12 mouse cellular contexts compared by ENCODE assay signal in the genomic region with DNA sequence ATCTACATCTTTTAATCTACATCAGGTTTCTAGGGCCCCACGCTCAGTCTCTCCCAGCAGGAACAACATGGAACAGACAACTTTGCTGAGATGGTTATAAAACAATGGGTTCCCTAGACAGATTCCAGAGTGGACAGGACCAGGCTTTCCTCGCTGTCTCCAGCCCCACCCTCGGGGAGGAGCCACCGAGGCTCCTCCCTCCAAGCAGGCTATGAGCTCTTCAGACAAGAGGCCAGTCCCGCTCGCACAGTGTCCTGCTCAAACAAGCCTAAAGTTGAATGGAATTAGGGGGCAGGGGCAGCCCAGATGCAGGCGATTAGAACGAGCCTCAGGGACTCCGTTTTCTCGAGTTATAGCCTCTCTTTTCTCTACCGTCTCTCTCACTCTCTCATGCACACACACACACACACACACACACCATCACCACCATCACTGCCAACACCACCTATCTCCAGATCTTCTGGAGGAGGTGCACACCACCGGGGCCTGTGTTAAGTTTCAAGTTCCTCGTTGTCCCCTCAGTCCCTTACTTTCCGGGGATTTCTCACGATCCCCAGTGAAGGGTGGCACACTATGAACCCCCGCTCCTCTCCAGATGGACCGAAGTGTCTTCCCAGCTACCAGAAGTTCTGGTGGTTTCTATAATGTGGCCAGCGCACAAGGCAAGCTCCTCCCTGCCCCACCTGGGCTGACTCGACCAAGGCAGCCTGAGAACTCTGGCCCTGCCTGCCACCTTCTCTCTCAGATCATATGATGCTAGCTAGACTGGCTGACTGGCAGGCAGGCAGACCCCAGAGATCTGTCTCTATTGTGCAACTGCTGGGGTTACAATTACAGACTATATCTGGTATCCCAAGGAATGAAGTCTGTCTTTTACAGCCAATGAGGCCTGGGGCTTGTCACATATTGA. TPM values are rescaled to one million over a fixed set of nuclear protein-coding genes. Genes with fewer than 3 reads are reported as not detected.
A peak's percentile ranks its signal among the peaks of the same experiment; 100 is the strongest.
DNase-seq lines count a peak whose midpoint lies in the region; ATAC-seq and TF ChIP-seq lines count a peak whose summit lies in the region.
"Had no signal": no experiment of that assay in that cellular context is flagged by ENCODE, and none has a peak within 500 bp of the region (broad histone marks: within the 10 kb centered on the region; RNA-seq: fewer than 3 reads in every experiment).

No protein-coding gene starts in this region.

- WGBS in embryonic facial prominence, embryonic 13.5 days: 32% methylated on average over 19 of the region's 19 CpGs
- WGBS in intestine, embryonic 15.5 days: 44% methylated on average over 19 of the region's 19 CpGs
- 21% methylated on average over 19 of the region's 19 CpGs for WGBS in neural tube, embryonic 14.5 days

- H3K4me3 ChIP-seq in layer of hippocampus, adult 2 months: no peak overlapping the region
- H3K4me3 ChIP-seq in embryonic facial prominence, embryonic 13.5 days: no peak overlapping the region
- H3K4me3 ChIP-seq in intestine, embryonic 15.5 days (replicated peaks): no peak overlapping the region
- no peak overlapping the region for H3K4me3 ChIP-seq in neural tube, embryonic 14.5 days (ENCODE audit: low read depth, low read length)
- H3K4me3 ChIP-seq: liver, embryonic 13.5 days; myocyte had no signal

- peak overlapping the region; percentile 71 for H3K27ac ChIP-seq in layer of hippocampus, adult 2 months
- no peak overlapping the region for H3K27ac ChIP-seq in embryonic facial prominence, embryonic 13.5 days
- H3K27ac ChIP-seq in intestine, embryonic 15.5 days: 0 out of 2 replicates have a peak overlapping the region, but pooled peaks have one; percentile 41
- peak overlapping the region; percentile 49 for H3K27ac ChIP-seq in neural tube, embryonic 14.5 days (ENCODE audit: low read depth, low read length)
- H3K27ac ChIP-seq: liver, embryonic 13.5 days had no signal

- H3K27me3 ChIP-seq in embryonic facial prominence, embryonic 13.5 days: peaks cover 6% of the 10 kb centered on the region; the same call in 1 of the 2 replicates
- no peaks in the 10 kb centered on the region for H3K27me3 ChIP-seq in intestine, embryonic 15.5 days (replicated peaks)
- H3K27me3 ChIP-seq in neural tube, embryonic 14.5 days (ENCODE audit: control insufficient read depth, insufficient read depth, low read length): no peaks in the 10 kb centered on the region
- H3K27me3 ChIP-seq: liver, embryonic 13.5 days had no signal

- no peak for DNase-seq in layer of hippocampus, adult 2 months (ENCODE audit: low spot score in 2 of 2)
- DNase-seq in layer of hippocampus, adult 11-12 months (ENCODE audit: low spot score): no peak
- no peak for DNase-seq in thymus, adult 18-20 months
- DNase-seq in kidney, adult 11 months: no peak
- no peak for DNase-seq in gastrocnemius, postnatal 36 days
- DNase-seq: layer of hippocampus, adult 9-11 months; liver, embryonic 13.5 days had no signal

- no peak for ATAC-seq in embryonic facial prominence, embryonic 13.5 days (ENCODE audit: insufficient number of reproducible peaks, insufficient read depth, low FRiP score, low TSS enrichment, low read depth)
- peak; percentile 7; the same call in 1 of the 2 replicates for ATAC-seq in intestine, embryonic 15.5 days
- peak; percentile 38 for ATAC-seq in neural tube, embryonic 14.5 days (ENCODE audit: low read depth)

- peak overlapping the region; percentile 27; the same call in 1 of the 2 replicates for H3K4me2 ChIP-seq in embryonic facial prominence, embryonic 13.5 days
- no peak overlapping the region for H3K4me2 ChIP-seq in intestine, embryonic 15.5 days (replicated peaks)
- H3K4me2 ChIP-seq in neural tube, embryonic 14.5 days (ENCODE audit: low read depth, low read length): peak overlapping the region; percentile 9; the same call in 1 of the 2 replicates
- H3K4me2 ChIP-seq: liver, embryonic 13.5 days had no signal

- H3K9ac ChIP-seq in embryonic facial prominence, embryonic 13.5 days: no peak overlapping the region
- H3K9ac ChIP-seq in intestine, embryonic 15.5 days: no peak overlapping the region
- peak overlapping the region; percentile 39 for H3K9ac ChIP-seq in neural tube, embryonic 14.5 days (replicated peaks; ENCODE audit: low read depth, low read length)

- no peak for TF ChIP-seq CTCF in layer of hippocampus, adult 2 months (conservative IDR thresholded peaks at IDR 0.05)

- intact Hi-C loops in gastrocnemius, postnatal 36 days (cut with DNase I): no loop called here

- H3K9me3 ChIP-seq in embryonic facial prominence, embryonic 13.5 days: no peaks in the 10 kb centered on the region
- no peaks in the 10 kb centered on the region for H3K9me3 ChIP-seq in intestine, embryonic 15.5 days
- H3K9me3 ChIP-seq in neural tube, embryonic 14.5 days (ENCODE audit: control insufficient read depth, low read length): no peaks in the 10 kb centered on the region
- H3K9me3 ChIP-seq: liver, embryonic 13.5 days had no signal

- no peaks in the 10 kb centered on the region for H3K36me3 ChIP-seq in embryonic facial prominence, embryonic 13.5 days
- no peaks in the 10 kb centered on the region for H3K36me3 ChIP-seq in intestine, embryonic 15.5 days
- H3K36me3 ChIP-seq in neural tube, embryonic 14.5 days (ENCODE audit: control insufficient read depth, insufficient read depth, low read length): peaks cover 3% of the 10 kb centered on the region; the same call in 1 of the 2 replicates
- H3K36me3 ChIP-seq: liver, embryonic 13.5 days had no signal

- H3K4me1 ChIP-seq in embryonic facial prominence, embryonic 13.5 days: peaks cover 29% of the 10 kb centered on the region
- peaks cover 11% of the 10 kb centered on the region; the same call in 1 of the 2 replicates for H3K4me1 ChIP-seq in intestine, embryonic 15.5 days (replicated peaks)
- H3K4me1 ChIP-seq in neural tube, embryonic 14.5 days (ENCODE audit: control insufficient read depth, insufficient read depth, low read length): peaks cover 17% of the 10 kb centered on the region; the same call in 1 of the 2 replicates

RNA-seq across cellular contexts. Expression of gene Cryba4, which starts 38.7 kb away (rescaled TPM):
- total RNA-seq in layer of hippocampus, adult 2 months (2021): 1 to 10 TPM; 1.0 to 1.5 TPM
- 1.0 and 1.9 TPM in 2 replicates for polyA plus RNA-seq in embryonic facial prominence, embryonic 13.5 days (2015; fragmentation: Nextera tagmentation; extraction: Ambion mirVana)
- 1.7 and 1.8 TPM in 2 replicates for polyA plus RNA-seq in intestine, embryonic 15.5 days (2015; fragmentation: Nextera tagmentation; extraction: Ambion mirVana)
- polyA plus RNA-seq in neural tube, embryonic 14.5 days (2014; fragmentation: Nextera tagmentation; extraction: Ambion mirVana): 0.79 and 2.7 TPM in 2 replicates
- total RNA-seq in gastrocnemius, postnatal 36 days (2021): under 1 TPM in 1 of 2 experiments, not detected in 1; 0.61 TPM

RNA-seq across cellular contexts. Expression of gene Crybb1, which starts 42.0 kb away (rescaled TPM):
- total RNA-seq in layer of hippocampus, adult 2 months (2021): 1 to 10 TPM; 6.4 to 7.8 TPM
- polyA plus RNA-seq in embryonic facial prominence, embryonic 13.5 days (2015; fragmentation: Nextera tagmentation; extraction: Ambion mirVana): 1.0 and 1.3 TPM in 2 replicates
- polyA plus RNA-seq in intestine, embryonic 15.5 days (2015; fragmentation: Nextera tagmentation; extraction: Ambion mirVana): 1.9 and 2.4 TPM in 2 replicates
- polyA plus RNA-seq in neural tube, embryonic 14.5 days (2014; fragmentation: Nextera tagmentation; extraction: Ambion mirVana): 3.4 and 4.5 TPM in 2 replicates
- 1 to 10 TPM; 2.4 to 4.1 TPM for total RNA-seq in gastrocnemius, postnatal 36 days (2021)
- polyA plus RNA-seq: CD4-positive, CD25-positive, alpha-beta regulatory T cell, adult 4 months had no signal
